ENCODE assay signal across 8 mouse cellular contexts in the genomic region with DNA sequence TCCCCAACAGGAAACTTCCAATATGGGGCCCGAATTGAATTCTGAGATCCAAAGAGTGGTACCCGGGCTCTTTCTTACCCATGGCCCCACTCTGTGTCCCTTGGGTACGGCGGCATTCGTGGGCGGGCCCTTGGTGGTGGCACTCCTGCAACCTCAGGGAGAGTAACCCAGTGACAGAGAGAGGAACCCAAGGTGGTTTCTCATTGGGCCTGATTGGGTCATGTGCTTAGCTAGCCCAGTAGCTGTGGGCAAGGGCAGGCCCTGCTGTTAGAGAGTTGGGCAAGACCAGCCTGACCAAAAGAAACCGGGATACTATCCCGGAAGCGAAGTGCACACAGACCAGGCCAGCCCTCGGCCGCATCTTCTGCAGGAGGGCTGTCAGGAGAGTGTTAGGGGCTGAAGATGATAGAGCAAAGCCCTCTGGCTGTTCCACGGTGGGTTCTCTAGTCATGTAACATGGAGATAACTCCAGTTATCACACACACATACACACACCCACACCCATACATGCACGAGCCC. TPM values are rescaled to one million over a fixed set of nuclear protein-coding genes. Genes with fewer than 3 reads are reported as not detected.
DNase-seq lines count a peak whose midpoint lies in the region; ATAC-seq and TF ChIP-seq lines count a peak whose summit lies in the region.

No protein-coding gene starts in this region.

- TF ChIP-seq EP300 in ES-Bruce4 (IDR thresholded peaks at IDR 0.05; ENCODE audit: insufficient read depth, low read depth, low read length): no peak

- H3K9me3 ChIP-seq in ES-Bruce4 (replicated peaks; ENCODE audit: control insufficient read depth, insufficient read depth, low read length, poor library complexity, severe bottlenecking): no peaks in the 10 kb centered on the region
- H3K9me3 ChIP-seq in forebrain, postnatal 0 days (ENCODE audit: low read length): no peaks in the 10 kb centered on the region
- H3K9me3 ChIP-seq in hindbrain, embryonic 12.5 days (replicated peaks): no peaks in the 10 kb centered on the region
- H3K9me3 ChIP-seq in limb, embryonic 14.5 days (ENCODE audit: control insufficient read depth, low read length): no peaks in the 10 kb centered on the region
- H3K9me3 ChIP-seq in midbrain, embryonic 13.5 days: no peaks in the 10 kb centered on the region
- no peaks in the 10 kb centered on the region for H3K9me3 ChIP-seq in stomach, embryonic 15.5 days

- peak overlapping the region; percentile 62 for H3K4me3 ChIP-seq in ES-Bruce4 (ENCODE audit: low read depth, low read length)
- H3K4me3 ChIP-seq in forebrain, postnatal 0 days (ENCODE audit: low read depth, low read length): no peak overlapping the region
- H3K4me3 ChIP-seq in hindbrain, embryonic 12.5 days: no peak overlapping the region
- H3K4me3 ChIP-seq in limb, embryonic 14.5 days (replicated peaks; ENCODE audit: low read length): no peak overlapping the region
- no peak overlapping the region for H3K4me3 ChIP-seq in midbrain, embryonic 13.5 days (replicated peaks)
- peak overlapping the region; percentile 29 for H3K4me3 ChIP-seq in stomach, embryonic 15.5 days (replicated peaks)

- H3K36me3 ChIP-seq in ES-Bruce4 (ENCODE audit: control insufficient read depth, insufficient read depth, low read length, poor library complexity, severe bottlenecking): no peaks in the 10 kb centered on the region
- H3K36me3 ChIP-seq in forebrain, postnatal 0 days (ENCODE audit: insufficient read depth): no peaks in the 10 kb centered on the region
- peaks cover 5% of the 10 kb centered on the region for H3K36me3 ChIP-seq in hindbrain, embryonic 12.5 days
- H3K36me3 ChIP-seq in limb, embryonic 14.5 days (ENCODE audit: control insufficient read depth, insufficient read depth, low read length): peaks cover 14% of the 10 kb centered on the region
- H3K36me3 ChIP-seq in midbrain, embryonic 13.5 days: peaks cover 9% of the 10 kb centered on the region
- H3K36me3 ChIP-seq in stomach, embryonic 15.5 days: peaks cover 8% of the 10 kb centered on the region

- peak; percentile 88 to 90 for DNase-seq in adrenal gland, postnatal 36 days
- DNase-seq in forebrain, postnatal 0 days: no peak
- no peak for DNase-seq in limb, embryonic 14.5 days (ENCODE audit: low spot score)
- no peak for DNase-seq in layer of hippocampus, postnatal 14 days (ENCODE audit: low spot score in 2 of 2)

- H3K27ac ChIP-seq in ES-Bruce4 (ENCODE audit: insufficient read depth, low read length): peak overlapping the region; percentile 85
- H3K27ac ChIP-seq in forebrain, postnatal 0 days (ENCODE audit: low read depth, low read length): no peak overlapping the region
- H3K27ac ChIP-seq in hindbrain, embryonic 12.5 days: 0 out of 2 replicates have a peak overlapping the region, but pooled peaks have one; percentile 70
- peak overlapping the region; percentile 89 for H3K27ac ChIP-seq in limb, embryonic 14.5 days (replicated peaks; ENCODE audit: low read depth, low read length)
- H3K27ac ChIP-seq in midbrain, embryonic 13.5 days: no peak overlapping the region
- H3K27ac ChIP-seq in stomach, embryonic 15.5 days: peak overlapping the region; percentile 68

- H3K9ac ChIP-seq in ES-Bruce4 (ENCODE audit: low read depth, poor library complexity, severe bottlenecking): peak overlapping the region; percentile 25
- H3K9ac ChIP-seq in forebrain, postnatal 0 days: no peak overlapping the region
- H3K9ac ChIP-seq in hindbrain, embryonic 12.5 days: no peak overlapping the region
- H3K9ac ChIP-seq in limb, embryonic 14.5 days (ENCODE audit: low read depth, low read length, severe bottlenecking): 0 out of 2 replicates have a peak overlapping the region, but pooled peaks have one; percentile 25
- H3K9ac ChIP-seq in midbrain, embryonic 13.5 days (replicated peaks): no peak overlapping the region
- H3K9ac ChIP-seq in stomach, embryonic 15.5 days: no peak overlapping the region

- ATAC-seq in forebrain, postnatal 0 days: peak; percentile 65
- peak; percentile 41 for ATAC-seq in hindbrain, embryonic 12.5 days (ENCODE audit: low FRiP score)
- ATAC-seq in limb, embryonic 14.5 days (ENCODE audit: low FRiP score, low read depth): 0 out of 2 replicates have a peak, but pooled peaks have one; percentile 25
- no peak for ATAC-seq in midbrain, embryonic 13.5 days
- ATAC-seq in stomach, embryonic 15.5 days (ENCODE audit: insufficient read depth, low FRiP score, low read depth): peak; percentile 88

- TF ChIP-seq CTCF in ES-Bruce4 (IDR thresholded peaks at IDR 0.05; ENCODE audit: low read depth, low read length): no peak
- TF ChIP-seq CTCF in forebrain, postnatal 0 days (IDR thresholded peaks at IDR 0.05; ENCODE audit: low read depth): no peak

- TF ChIP-seq POLR2A in ES-Bruce4 (IDR thresholded peaks at IDR 0.05; ENCODE audit: insufficient read depth, low read length): no peak
- TF ChIP-seq POLR2A in limb, embryonic 14.5 days (IDR thresholded peaks at IDR 0.05; ENCODE audit: borderline replicate concordance, extremely low read depth, insufficient read depth, insufficient read length): no peak

- H3K4me1 ChIP-seq in ES-Bruce4 (ENCODE audit: control insufficient read depth, insufficient read depth, low read length): peaks cover 3% of the 10 kb centered on the region
- no peaks in the 10 kb centered on the region for H3K4me1 ChIP-seq in forebrain, postnatal 0 days (ENCODE audit: insufficient read depth)
- peaks cover 30% of the 10 kb centered on the region for H3K4me1 ChIP-seq in hindbrain, embryonic 12.5 days
- peaks cover 37% of the 10 kb centered on the region for H3K4me1 ChIP-seq in limb, embryonic 14.5 days (ENCODE audit: control insufficient read depth, insufficient read depth, low read length)
- H3K4me1 ChIP-seq in midbrain, embryonic 13.5 days (replicated peaks): peaks cover 21% of the 10 kb centered on the region
- H3K4me1 ChIP-seq in stomach, embryonic 15.5 days: peaks cover 37% of the 10 kb centered on the region

- WGBS in forebrain, postnatal 0 days: 11% methylated on average over 13 of the region's 13 CpGs
- WGBS in hindbrain, embryonic 12.5 days: 11% methylated on average over 13 of the region's 13 CpGs
- 8% methylated on average over 13 of the region's 13 CpGs for WGBS in limb, embryonic 14.5 days
- WGBS in midbrain, embryonic 13.5 days: 8% methylated on average over 13 of the region's 13 CpGs
- 15% methylated on average over 13 of the region's 13 CpGs for WGBS in stomach, embryonic 15.5 days

- H3K27me3 ChIP-seq in ES-Bruce4 (ENCODE audit: control insufficient read depth, insufficient read depth, low read length, poor library complexity, severe bottlenecking): no peaks in the 10 kb centered on the region
- no peaks in the 10 kb centered on the region for H3K27me3 ChIP-seq in forebrain, postnatal 0 days (ENCODE audit: insufficient read depth, low read length)
- H3K27me3 ChIP-seq in hindbrain, embryonic 12.5 days: no peaks in the 10 kb centered on the region
- no peaks in the 10 kb centered on the region for H3K27me3 ChIP-seq in limb, embryonic 14.5 days (ENCODE audit: control insufficient read depth, insufficient read depth, low read length)
- H3K27me3 ChIP-seq in midbrain, embryonic 13.5 days: no peaks in the 10 kb centered on the region
- H3K27me3 ChIP-seq in stomach, embryonic 15.5 days (replicated peaks): no peaks in the 10 kb centered on the region

- no peak overlapping the region for H3K4me2 ChIP-seq in forebrain, postnatal 0 days (ENCODE audit: low read depth)
- peak overlapping the region; percentile 24; the same call in 1 of the 2 replicates for H3K4me2 ChIP-seq in hindbrain, embryonic 12.5 days (replicated peaks)
- H3K4me2 ChIP-seq in limb, embryonic 14.5 days (replicated peaks; ENCODE audit: low read depth, low read length, severe bottlenecking): peak overlapping the region; percentile 28
- peak overlapping the region; percentile 20; the same call in 1 of the 2 replicates for H3K4me2 ChIP-seq in midbrain, embryonic 13.5 days (replicated peaks)
- H3K4me2 ChIP-seq in stomach, embryonic 15.5 days: peak overlapping the region; percentile 47

RNA-seq across cellular contexts. Expression of a gene that starts 36.7 kb away (rescaled TPM):
- polyA plus RNA-seq in ES-Bruce4 (2011; ENCODE audit: insufficient read depth, insufficient read length, low read depth, missing spikeins): 72.7 and 87.5 TPM in 2 replicates
- total RNA-seq in adrenal gland, postnatal 36 days (2021): 10 to 100 TPM; 52.1 to 61.7 TPM
- total RNA-seq in forebrain, postnatal 0 days (2014; rRNA removed): 22.0 and 41.8 TPM in 2 replicates
- 9.2 and 15.4 TPM in 2 replicates for polyA plus RNA-seq in forebrain, postnatal 0 days (2015; fragmentation: Nextera tagmentation; extraction: Ambion mirVana)
- 19.1 and 20.6 TPM in 2 replicates for polyA plus RNA-seq in hindbrain, embryonic 12.5 days (2016; fragmentation: Nextera tagmentation; extraction: Ambion mirVana)
- 61.5 and 71.3 TPM in 2 replicates for polyA plus RNA-seq in limb, embryonic 14.5 days (2012; rRNA removed)
- 8.5 and 14.5 TPM in 2 replicates for polyA plus RNA-seq in limb, embryonic 14.5 days (2014; fragmentation: Nextera tagmentation; extraction: Ambion mirVana)
- 2.5 and 5.1 TPM in 2 replicates for polyA plus RNA-seq in midbrain, embryonic 13.5 days (2015; fragmentation: Nextera tagmentation; extraction: Ambion mirVana)
- 10.2 and 10.5 TPM in 2 replicates for polyA plus RNA-seq in stomach, embryonic 15.5 days (2015; fragmentation: Nextera tagmentation; extraction: Ambion mirVana)
- total RNA-seq in layer of hippocampus, postnatal 14 days (2021): 10 to 100 TPM; 99.3 to 99.9 TPM

RNA-seq across cellular contexts. Expression of a gene that starts 59.9 kb away (rescaled TPM):
- polyA plus RNA-seq in ES-Bruce4 (2011; ENCODE audit: insufficient read depth, insufficient read length, low read depth, missing spikeins): 58.3 and 67.8 TPM in 2 replicates
- 10 to 100 TPM; 26.6 to 27.7 TPM for total RNA-seq in adrenal gland, postnatal 36 days (2021)
- 42.9 and 47.9 TPM in 2 replicates for total RNA-seq in forebrain, postnatal 0 days (2014; rRNA removed)
- 9.1 and 16.3 TPM in 2 replicates for polyA plus RNA-seq in forebrain, postnatal 0 days (2015; fragmentation: Nextera tagmentation; extraction: Ambion mirVana)
- polyA plus RNA-seq in hindbrain, embryonic 12.5 days (2016; fragmentation: Nextera tagmentation; extraction: Ambion mirVana): 21.7 and 22.8 TPM in 2 replicates
- 14.5 and 28.6 TPM in 2 replicates for polyA plus RNA-seq in limb, embryonic 14.5 days (2012; rRNA removed)
- polyA plus RNA-seq in limb, embryonic 14.5 days (2014; fragmentation: Nextera tagmentation; extraction: Ambion mirVana): 22.9 and 27.8 TPM in 2 replicates
- polyA plus RNA-seq in midbrain, embryonic 13.5 days (2015; fragmentation: Nextera tagmentation; extraction: Ambion mirVana): 29.1 and 29.4 TPM in 2 replicates
- 18.2 and 18.8 TPM in 2 replicates for polyA plus RNA-seq in stomach, embryonic 15.5 days (2015; fragmentation: Nextera tagmentation; extraction: Ambion mirVana)
- 10 to 100 TPM; 25.6 to 29.5 TPM for total RNA-seq in layer of hippocampus, postnatal 14 days (2021)

Comparison
In these comparisons a context has a peak if more than half of its experiments do, and no peak if none do; other contexts are left out.
1. H3K27ac ChIP-seq: peak in ES-Bruce4 (single experiment), hindbrain, embryonic 12.5 days (single experiment), limb, embryonic 14.5 days (single experiment) and stomach, embryonic 15.5 days (single experiment); none in forebrain, postnatal 0 days (single experiment) and midbrain, embryonic 13.5 days (single experiment).
2. H3K4me3 ChIP-seq: peak in ES-Bruce4 (single experiment) and stomach, embryonic 15.5 days (single experiment); none in forebrain, postnatal 0 days (single experiment), hindbrain, embryonic 12.5 days (single experiment), limb, embryonic 14.5 days (single experiment) and midbrain, embryonic 13.5 days (single experiment).
3. H3K9ac ChIP-seq: peak in ES-Bruce4 (single experiment) and limb, embryonic 14.5 days (single experiment); none in forebrain, postnatal 0 days (single experiment), hindbrain, embryonic 12.5 days (single experiment), midbrain, embryonic 13.5 days (single experiment) and stomach, embryonic 15.5 days (single experiment).
4. DNase-seq: peak in adrenal gland, postnatal 36 days (2 of 2); none in forebrain, postnatal 0 days (single experiment), limb, embryonic 14.5 days (single experiment) and layer of hippocampus, postnatal 14 days (0 of 2).